Mouse (Mus musculus) megakaryocyte, embryonic 14.5 days (primary cell): ENCODE measurements around the gene Cdon. TPM values are rescaled to one million over a fixed set of nuclear protein-coding genes. Genes with fewer than 3 reads are reported as not detected.

Source experiments
- H3K27me3 ChIP-seq: replicated peaks from 2 replicates; pipeline ENCODE3; 2012; ENCODE audit warnings: inconsistent platforms
- H3K36me3 ChIP-seq: replicated peaks from 2 replicates; pipeline ENCODE3; 2012; ENCODE audit warnings: low read length, inconsistent platforms, mixed read lengths
- H3K4me1 ChIP-seq: 2 replicates; pipeline ENCODE4 v1.6.1; 2012; ENCODE audit warnings: inconsistent platforms
- H3K4me3 ChIP-seq: replicated peaks from 2 replicates; pipeline ENCODE3; 2012; ENCODE audit warnings: moderate library complexity, mild to moderate bottlenecking, inconsistent platforms
- H3K9me3 ChIP-seq: 2 replicates; pipeline ENCODE4 v1.6.1; 2012; ENCODE audit warnings: inconsistent platforms
- FLI1 ChIP-seq: IDR thresholded peaks from 2 replicates; pipeline ENCODE4 v1.6.1; 2012; ENCODE audit warnings: low read length, inconsistent platforms, mixed read lengths
- GATA1 ChIP-seq: IDR thresholded peaks from 3 replicates; pipeline ENCODE4 v1.6.1; 2012; ENCODE audit warnings: mixed read lengths, low read length, inconsistent platforms, borderline replicate concordance
- polyA plus RNA-seq: library from polyadenylated mRNA; stranded (reverse); fragments of >175 nt; gene quantifications from 2 replicates; pipeline ENCODE4 v1.2.3, GENCODE M21; 2012; ENCODE audit warnings: low replicate concordance; ENCODE audit not compliant: insufficient read depth

Gene Cdon
- not detected in 2 replicates for polyA plus RNA-seq

- TF ChIP-seq FLI1 (no peak), GATA1 (no peak)
- peaks cover 11% of the 10 kb centered on the region for H3K4me1 ChIP-seq
- peak within 1 kb of the TSS; percentile 95 for H3K4me3 ChIP-seq
- H3K9me3 ChIP-seq: no peaks in the 10 kb centered on the region
- peaks cover 63% of the 10 kb centered on the region for H3K27me3 ChIP-seq
- H3K36me3 ChIP-seq: no peaks in the 10 kb centered on the region
Measured at GRCm38 (mm10) chr9:35420805-35421719, at the start of gene Cdon. TSS of gene Cdon (plus strand) at chr9:35421128.

GRCm38 (mm10) chr9:35372324-35373101, 48.4 kb upstream of the Cdon start:
- no peaks in the 10 kb centered on the region for H3K9me3 ChIP-seq
- H3K36me3 ChIP-seq: no peaks in the 10 kb centered on the region
- H3K27me3 ChIP-seq: peaks cover 8% of the 10 kb centered on the region
- no peaks in the 10 kb centered on the region for H3K4me1 ChIP-seq
- TF ChIP-seq FLI1 (no peak), GATA1 (no peak)
- no peak overlapping the region for H3K4me3 ChIP-seq

DNA sequence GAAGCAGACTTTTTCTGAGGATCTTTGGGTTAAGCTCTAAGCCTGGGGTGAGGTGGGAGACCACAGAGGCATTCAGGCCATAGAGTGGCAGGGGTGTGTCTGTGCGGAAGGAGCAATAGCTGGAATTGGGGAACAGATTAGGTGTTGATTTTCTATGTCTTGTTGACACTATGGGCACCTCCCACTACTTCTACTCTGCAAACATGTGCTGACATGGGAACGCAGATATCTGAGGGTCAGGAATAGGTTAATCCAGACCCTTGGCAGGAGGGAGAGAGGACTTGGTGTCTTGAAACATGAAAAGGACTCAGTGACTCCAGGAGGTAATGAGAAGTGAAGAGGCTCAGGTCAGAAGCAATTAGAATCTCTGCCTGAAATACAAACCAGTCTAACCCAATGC, 43.0 kb upstream of the Cdon start:
- H3K4me3 ChIP-seq: no peak overlapping the region
- H3K36me3 ChIP-seq: no peaks in the 10 kb centered on the region
- no peak for TF ChIP-seq FLI1
- no peak for TF ChIP-seq GATA1
- no peaks in the 10 kb centered on the region for H3K4me1 ChIP-seq
- H3K27me3 ChIP-seq: peaks cover 3% of the 10 kb centered on the region
- no peaks in the 10 kb centered on the region for H3K9me3 ChIP-seq

DNA sequence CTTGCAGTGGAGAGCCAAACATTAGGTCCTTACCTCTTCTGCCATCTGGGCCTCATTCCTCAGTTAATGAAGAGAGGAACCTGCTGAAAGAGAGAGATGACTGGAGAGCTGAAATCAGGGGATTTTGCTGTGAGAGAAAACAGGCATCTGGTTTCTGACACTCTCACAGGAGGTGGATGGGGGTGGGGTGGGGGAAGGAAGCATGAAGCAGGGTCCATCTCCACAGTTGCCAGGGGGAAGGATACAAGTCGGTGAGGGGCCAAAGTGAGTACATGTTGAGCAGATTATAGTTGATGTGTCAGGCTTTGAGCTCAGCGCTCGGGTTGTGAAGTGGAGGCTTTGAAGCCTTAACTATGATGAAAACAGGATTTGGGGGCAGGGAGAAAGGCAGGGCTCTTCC, 41.9 kb upstream of the Cdon start:
- Histone ChIP-seq H3K4me3 (no peak overlapping the region), H3K9me3 (no peaks in the 10 kb centered on the region)

DNA sequence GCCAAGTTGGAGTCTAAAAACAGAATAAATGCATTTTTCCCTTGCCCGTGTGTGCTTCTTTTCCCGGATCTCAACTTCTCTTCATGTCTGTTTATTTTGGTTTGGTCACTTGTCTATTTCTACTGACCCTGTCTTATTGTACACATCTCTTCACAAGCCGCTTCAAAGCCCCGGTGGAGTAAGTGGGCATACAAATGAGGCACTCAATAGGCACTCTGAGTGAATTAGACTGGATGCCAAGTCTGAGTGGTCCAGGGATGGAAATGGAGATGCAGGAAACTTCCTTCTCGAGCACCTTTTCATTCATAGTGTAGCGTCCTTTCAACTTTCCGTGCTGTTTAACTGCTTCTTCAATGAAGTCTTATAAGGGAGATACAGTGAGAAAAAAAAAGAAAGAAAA, 21.0 kb upstream of the Cdon start:
- peaks cover 27% of the 10 kb centered on the region for H3K27me3 ChIP-seq
- no peak overlapping the region for H3K4me3 ChIP-seq
- TF ChIP-seq FLI1: no peak
- TF ChIP-seq GATA1: no peak
- peaks cover 8% of the 10 kb centered on the region for H3K4me1 ChIP-seq
- H3K9me3 ChIP-seq: no peaks in the 10 kb centered on the region
- H3K36me3 ChIP-seq: no peaks in the 10 kb centered on the region

More for the DNA sequence above, 41.9 kb upstream of the Cdon start:
- H3K4me1 ChIP-seq: no peaks in the 10 kb centered on the region
- peaks cover 3% of the 10 kb centered on the region for H3K27me3 ChIP-seq
- TF ChIP-seq FLI1 (no peak), GATA1 (no peak)
- H3K36me3 ChIP-seq: no peaks in the 10 kb centered on the region

DNA sequence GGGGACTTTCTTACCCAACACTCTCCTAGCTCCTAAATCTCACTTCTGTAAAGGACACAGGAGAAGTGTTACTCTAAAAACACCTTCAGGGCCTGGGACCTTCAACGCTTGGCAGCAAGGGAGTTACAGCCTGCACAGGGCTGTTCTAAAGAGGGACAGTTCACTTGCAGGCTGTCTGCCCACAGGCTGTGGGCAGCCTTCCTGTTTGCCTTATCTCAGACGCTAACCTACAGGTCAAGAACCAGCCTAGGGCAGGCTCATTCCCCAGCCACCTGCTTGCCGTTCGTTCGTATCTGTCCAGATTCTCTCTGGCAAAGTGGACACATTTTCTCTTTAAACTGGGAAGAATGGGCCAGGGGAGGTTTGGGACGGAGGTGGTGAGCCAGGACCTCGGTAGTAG, 20.5 kb upstream of the Cdon start:
- Histone ChIP-seq H3K9me3 (no peaks in the 10 kb centered on the region), H3K4me1 (peaks cover 8% of the 10 kb centered on the region), H3K36me3 (no peaks in the 10 kb centered on the region), H3K27me3 (peaks cover 27% of the 10 kb centered on the region), H3K4me3 (no peak overlapping the region)
- TF ChIP-seq FLI1 (no peak), GATA1 (no peak)

DNA sequence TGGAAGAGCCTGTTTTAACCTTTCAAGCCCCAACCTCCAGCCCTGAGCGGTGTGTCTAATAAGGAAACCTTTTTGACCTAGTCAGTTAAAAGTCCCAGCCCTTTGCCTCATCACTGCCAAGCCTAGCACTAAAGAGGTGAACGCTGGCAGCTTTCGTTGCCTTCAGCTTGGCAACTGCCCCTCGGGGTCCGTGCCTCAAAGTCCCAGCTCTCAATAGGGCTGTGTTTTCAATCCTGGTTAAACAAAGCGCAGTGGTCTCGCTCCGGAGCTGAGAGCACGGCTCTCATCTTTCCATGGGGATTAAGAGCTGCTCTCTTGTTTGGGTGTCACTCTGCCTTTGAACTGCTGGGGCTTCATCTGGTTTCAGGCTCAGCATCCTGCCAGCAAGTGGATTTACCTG, 20.1 kb upstream of the Cdon start:
- peaks cover 27% of the 10 kb centered on the region for H3K27me3 ChIP-seq
- no peaks in the 10 kb centered on the region for H3K9me3 ChIP-seq
- H3K4me1 ChIP-seq: peaks cover 8% of the 10 kb centered on the region
- H3K4me3 ChIP-seq: no peak overlapping the region
- no peak for TF ChIP-seq GATA1
- no peak for TF ChIP-seq FLI1
- H3K36me3 ChIP-seq: no peaks in the 10 kb centered on the region

- Histone ChIP-seq H3K4me1 (peaks cover 8% of the 10 kb centered on the region), H3K36me3 (no peaks in the 10 kb centered on the region), H3K9me3 (no peaks in the 10 kb centered on the region), H3K27me3 (peaks cover 27% of the 10 kb centered on the region), H3K4me3 (no peak overlapping the region)
- TF ChIP-seq GATA1 (no peak), FLI1 (no peak)
Measured at GRCm38 (mm10) chr9:35402584-35402991, 18.3 kb upstream of the Cdon start.

GRCm38 (mm10) chr9:35403490-35403889, 17.4 kb upstream of the Cdon start:
- Histone ChIP-seq H3K4me1 (peaks cover 8% of the 10 kb centered on the region), H3K9me3 (no peaks in the 10 kb centered on the region), H3K36me3 (no peaks in the 10 kb centered on the region), H3K4me3 (no peak overlapping the region), H3K27me3 (peaks cover 27% of the 10 kb centered on the region)
- TF ChIP-seq GATA1 (no peak), FLI1 (no peak)
